Comparison of ENCODE assay signal across 9 mouse cellular contexts in genomic region chr2:60809441-60809921, GRCm38 (mm10).
DNase-seq lines count a peak whose midpoint lies in the region; ATAC-seq and TF ChIP-seq lines count a peak whose summit lies in the region.
"Had no signal": no experiment of that assay in that cellular context is flagged by ENCODE, and none has a peak within 500 bp of the region (broad histone marks: within the 10 kb centered on the region; RNA-seq: fewer than 3 reads in every experiment).

No protein-coding gene starts in this region.

- H3K4me3 ChIP-seq in liver, adult 2 months (ENCODE audit: insufficient read depth, low read depth, low read length), result no peak overlapping the region
- no peak overlapping the region for H3K4me3 ChIP-seq in heart, embryonic 15.5 days

- no peak overlapping the region for H3K9ac ChIP-seq in liver, adult 2 months (ENCODE audit: low read depth, low read length)
- H3K9ac ChIP-seq in heart, embryonic 15.5 days, result no peak overlapping the region

- H3K4me2 ChIP-seq in heart, embryonic 15.5 days, result no peak overlapping the region

- no peak for TF ChIP-seq CTCF in liver, adult 2 months (IDR thresholded peaks at IDR 0.05; ENCODE audit: low read depth, low read length)

- peaks cover 27% of the 10 kb centered on the region for H3K4me1 ChIP-seq in liver, adult 2 months (ENCODE audit: control insufficient read depth, insufficient read depth, low read length)
- H3K4me1 ChIP-seq in heart, embryonic 15.5 days (replicated peaks), result peaks cover 63% of the 10 kb centered on the region

- H3K27ac ChIP-seq in liver, adult 2 months (replicated peaks; ENCODE audit: insufficient read depth, low read depth, low read length), result peak overlapping the region; percentile 44
- H3K27ac ChIP-seq in heart, embryonic 15.5 days, result peak overlapping the region; percentile 71

- peaks cover 7% of the 10 kb centered on the region; the same call in 1 of the 2 replicates for H3K79me2 ChIP-seq in liver, adult 2 months (ENCODE audit: control insufficient read depth, insufficient read depth, low read length)

- no peaks in the 10 kb centered on the region for H3K27me3 ChIP-seq in liver, adult 2 months (ENCODE audit: control insufficient read depth, insufficient read depth, low read length)
- H3K27me3 ChIP-seq in heart, embryonic 15.5 days, result no peaks in the 10 kb centered on the region

- WGBS in liver, adult 2 months, result 63% methylated on average over 7 of the region's 7 CpGs
- 71% methylated on average over 7 of the region's 7 CpGs for WGBS in heart, embryonic 15.5 days

- H3K36me3 ChIP-seq in liver, adult 2 months (ENCODE audit: control insufficient read depth, insufficient read depth, low read length), result no peaks in the 10 kb centered on the region
- no peaks in the 10 kb centered on the region for H3K36me3 ChIP-seq in heart, embryonic 15.5 days

- no peak for TF ChIP-seq POLR2A in liver, adult 2 months (IDR thresholded peaks at IDR 0.05; ENCODE audit: extremely low read depth, insufficient read depth, low read length)

- DNase-seq in liver, adult 2 months (ENCODE audit: extremely low read depth, low read depth, low spot score), result no peak
- no peak for DNase-seq in liver
- peak; percentile 43 for DNase-seq in R1 (ENCODE audit: low read depth, low spot score)
- no peak for DNase-seq in testis, postnatal 10 days (ENCODE audit: low spot score)
- DNase-seq in retina, embryonic 14.5 days (ENCODE audit: low spot score), result no peak
- DNase-seq: adrenal gland, postnatal 36 days; lung, postnatal 4 days had no signal

- no peaks in the 10 kb centered on the region for H3K9me3 ChIP-seq in heart, embryonic 15.5 days (replicated peaks)

- no peak for ATAC-seq in heart, embryonic 15.5 days (replicated peaks; ENCODE audit: insufficient number of reproducible peaks, insufficient read depth, low FRiP score, low read depth)
- ATAC-seq in monocyte, adult 5-6 weeks (replicated peaks; ENCODE audit: insufficient number of reproducible peaks, low FRiP score, low TSS enrichment, poor library complexity, severe bottlenecking), result 0 out of 2 replicates have a peak, but pooled peaks have one; percentile 16
